Mouse (Mus musculus) megakaryocyte, adult 5-6 weeks (primary cell): ENCODE results near the gene Aplp2. TPM values are rescaled to one million over a fixed set of nuclear protein-coding genes. Genes with fewer than 3 reads are reported as not detected.
A peak's percentile ranks its signal among the peaks of the same experiment; 100 is the strongest.
"Not testable (repeated sequence)": the region's sequence is repeated elsewhere in the genome, so short reads cannot be mapped to it uniquely, and the experiment has no call there.

Source experiments
- ATAC-seq: 2 replicates; pipeline ENCODE4 v1.8.0; 2016; ENCODE audit warnings: mild to moderate bottlenecking, inconsistent platforms; ENCODE audit not compliant: poor library complexity, severe bottlenecking
- total RNA-seq, 2 experiments: library from RNA; stranded (forward) in 1 of 2; stranded (reverse) in 1 of 2; fragments of 153-499, 151-499 nt in 1 of 2; fragments of 221-1000, 200-1000 nt in 1 of 2; gene quantifications; 2 replicates each; pipeline versions ENCODE4 v1.2.3 to v1.2.4; 2015 to 2017

The Aplp2 gene
- total RNA-seq, 2 experiments from 2014 or later, result 68.9 to 101 TPM

GRCm38 (mm10) chr9:31184439-31184838 is 27.2 kb downstream of the Aplp2 start:
- ATAC-seq, result no peak

GRCm38 (mm10) chr9:31183061-31183460 is 28.6 kb downstream of the Aplp2 start:
- ATAC-seq, result no peak

GRCm38 (mm10) chr9:31181291-31182085 is 30.1 kb downstream of the Aplp2 start:
- no peak for ATAC-seq

- ATAC-seq, result no peak
These were observed 33.9 kb downstream of the Aplp2 start for GRCm38 (mm10) chr9:31177692-31178091.

- peak; percentile 49 for ATAC-seq
These were observed 35.1 kb downstream of the Aplp2 start for GRCm38 (mm10) chr9:31176379-31177130.

GRCm38 (mm10) chr9:31175978-31176377 is 35.6 kb downstream of the Aplp2 start:
- ATAC-seq, result no peak

GRCm38 (mm10) chr9:31175346-31175745 is 36.3 kb downstream of the Aplp2 start:
- no peak for ATAC-seq

- no peak for ATAC-seq
These were observed 43.1 kb downstream of the Aplp2 start for GRCm38 (mm10) chr9:31168356-31169093.

- no peak for ATAC-seq
These were observed 44.3 kb downstream of the Aplp2 start for GRCm38 (mm10) chr9:31167305-31167704.

- ATAC-seq, result not testable (repeated sequence)
These were observed 46.1 kb downstream of the Aplp2 start for GRCm38 (mm10) chr9:31165505-31165904.

GRCm38 (mm10) chr9:31163327-31163726 is 48.3 kb downstream of the Aplp2 start:
- peak; percentile 62 for ATAC-seq

GRCm38 (mm10) chr9:31162911-31163310 is 48.7 kb downstream of the Aplp2 start:
- ATAC-seq, result peak; percentile 60

- ATAC-seq, result no peak
These were observed 51.7 kb downstream of the Aplp2 start for GRCm38 (mm10) chr9:31159910-31160309.

- ATAC-seq, result no peak
These were observed 55.0 kb downstream of the Aplp2 start for GRCm38 (mm10) chr9:31156594-31156993.

GRCm38 (mm10) chr9:31151050-31151449 is 60.6 kb downstream of the Aplp2 start:
- ATAC-seq, result peak; percentile 81

GRCm38 (mm10) chr9:31148135-31148534 is 63.5 kb downstream of the Aplp2 start:
- no peak for ATAC-seq

- ATAC-seq, result peak; percentile 92
These were observed 66.2 kb downstream of the Aplp2 start for GRCm38 (mm10) chr9:31145272-31145925.

GRCm38 (mm10) chr9:31142924-31143323 is 68.7 kb downstream of the Aplp2 start:
- ATAC-seq, result no peak

GRCm38 (mm10) chr9:31133131-31133530 is 78.5 kb downstream of the Aplp2 start:
- ATAC-seq, result no peak

GRCm38 (mm10) chr9:31131205-31131968 is 80.2 kb downstream of the Aplp2 start, which contains the start of gene St14:
Gene St14 (minus strand): TSS chr9:31131853.
- peak; percentile 32 for ATAC-seq
